ENCODE assay signal across 16 mouse cellular contexts in genomic region chr5:30762815-30763510, GRCm38 (mm10). TPM values are rescaled to one million over a fixed set of nuclear protein-coding genes. Genes with fewer than 3 reads are reported as not detected.
DNase-seq lines count a peak whose midpoint lies in the region; ATAC-seq lines count a peak whose summit lies in the region.
"Had no signal": no experiment of that assay in that cellular context is flagged by ENCODE, and none has a peak within 500 bp of the region (broad histone marks: within the 10 kb centered on the region; RNA-seq: fewer than 3 reads in every experiment).

No protein-coding gene starts in this region.

- no peaks in the 10 kb centered on the region for H3K36me3 ChIP-seq in forebrain, embryonic 11.5 days (ENCODE audit: control insufficient read depth, insufficient read depth, low read length)
- H3K36me3 ChIP-seq in neural tube, embryonic 15.5 days: peaks cover 2% of the 10 kb centered on the region; the same call in 1 of the 2 replicates
- H3K36me3 ChIP-seq: limb, embryonic 12.5 days had no signal

- H3K27me3 ChIP-seq in forebrain, embryonic 11.5 days (ENCODE audit: control insufficient read depth, insufficient read depth, low read length): no peaks in the 10 kb centered on the region
- H3K27me3 ChIP-seq in neural tube, embryonic 15.5 days (replicated peaks): no peaks in the 10 kb centered on the region
- H3K27me3 ChIP-seq: limb, embryonic 12.5 days had no signal

- WGBS in forebrain, embryonic 11.5 days: 51% methylated on average over 14 of the region's 14 CpGs
- 28% methylated on average over 14 of the region's 14 CpGs for WGBS in neural tube, embryonic 15.5 days

- H3K27ac ChIP-seq in forebrain, embryonic 11.5 days (ENCODE audit: low read depth, low read length): peak overlapping the region; percentile 73
- H3K27ac ChIP-seq in neural tube, embryonic 15.5 days (replicated peaks): peak overlapping the region; percentile 82
- H3K27ac ChIP-seq: limb, embryonic 12.5 days; macrophage had no signal

- intact Hi-C loops in left cerebral cortex, postnatal 14 days (cut with DNase I): no loop called here

- H3K4me2 ChIP-seq in forebrain, embryonic 11.5 days (ENCODE audit: low read depth, low read length, severe bottlenecking): 0 out of 2 replicates have a peak overlapping the region, but pooled peaks have one; percentile 3
- peak overlapping the region; percentile 29 for H3K4me2 ChIP-seq in neural tube, embryonic 15.5 days
- H3K4me2 ChIP-seq: limb, embryonic 12.5 days had no signal

- no peak overlapping the region for H3K4me3 ChIP-seq in forebrain, embryonic 11.5 days (ENCODE audit: low read depth, low read length)
- no peak overlapping the region for H3K4me3 ChIP-seq in neural tube, embryonic 15.5 days (replicated peaks)
- H3K4me3 ChIP-seq: erythroblast, embryonic 14.5 days; limb, embryonic 12.5 days had no signal

- peaks cover 12% of the 10 kb centered on the region for H3K4me1 ChIP-seq in forebrain, embryonic 11.5 days (replicated peaks; ENCODE audit: control insufficient read depth, insufficient read depth, low read length)
- peaks cover 45% of the 10 kb centered on the region for H3K4me1 ChIP-seq in neural tube, embryonic 15.5 days

- no peaks in the 10 kb centered on the region for H3K9me3 ChIP-seq in forebrain, embryonic 11.5 days (ENCODE audit: control insufficient read depth, low read length)
- no peaks in the 10 kb centered on the region for H3K9me3 ChIP-seq in neural tube, embryonic 15.5 days (replicated peaks)
- H3K9me3 ChIP-seq: limb, embryonic 12.5 days had no signal

- peak; percentile 57 to 70 for DNase-seq in left cerebral cortex, postnatal 14 days (ENCODE audit: low spot score in 2 of 2)
- DNase-seq in left cerebral cortex, adult 11 months (ENCODE audit: low spot score): no peak
- DNase-seq in forebrain, embryonic 11.5 days (ENCODE audit: low spot score): no peak
- DNase-seq in layer of hippocampus, adult 9-11 months: peak; percentile 67
- no peak for DNase-seq in thymus, adult 18-20 months
- no peak for DNase-seq in kidney, adult 18-20 months
- DNase-seq: cerebellum, adult 11-12 months; kidney, adult 2 months; thymus, postnatal 14 days had no signal

- no peak overlapping the region for H3K9ac ChIP-seq in forebrain, embryonic 11.5 days (ENCODE audit: low read length)
- no peak overlapping the region for H3K9ac ChIP-seq in neural tube, embryonic 15.5 days (replicated peaks)
- H3K9ac ChIP-seq: limb, embryonic 12.5 days had no signal

- no peak; the same call in 1 of the 2 replicates for ATAC-seq in forebrain, embryonic 11.5 days (replicated peaks; ENCODE audit: low FRiP score)
- ATAC-seq in neural tube, embryonic 15.5 days (ENCODE audit: low FRiP score): peak; percentile 88
- ATAC-seq in inflammation-experienced regulatory T-cells, adult 6 months: no peak
- ATAC-seq: activated CD4-positive, CD25-positive, alpha-beta regulatory T cell, adult 4 months; CD4-positive, CD25-positive, alpha-beta regulatory T cell, adult 4 months had no signal

RNA-seq across cellular contexts. Expression of gene Mapre3, which starts 51.5 kb away (rescaled TPM):
- 100 to 1,000 TPM; 214 to 218 TPM for total RNA-seq in left cerebral cortex, postnatal 14 days (2021)
- polyA plus RNA-seq in forebrain, embryonic 11.5 days (2014; fragmentation: Nextera tagmentation; extraction: Ambion mirVana): 37.5 and 39.7 TPM in 2 replicates
- polyA plus RNA-seq in neural tube, embryonic 15.5 days (2015; fragmentation: Nextera tagmentation; extraction: Ambion mirVana): 135 and 164 TPM in 2 replicates
- 1 to 10 TPM; 2.4 to 5.3 (median 4.0) TPM for polyA plus RNA-seq in inflammation-experienced regulatory T-cells, adult 6 months (2017; shearing (Covaris generic))

RNA-seq across cellular contexts. Expression of gene Dpysl5, which starts 51.6 kb away (rescaled TPM):
- total RNA-seq in left cerebral cortex, postnatal 14 days (2021): 100 to 1,000 TPM; 102 to 111 TPM
- 91.8 and 97.0 TPM in 2 replicates for polyA plus RNA-seq in forebrain, embryonic 11.5 days (2014; fragmentation: Nextera tagmentation; extraction: Ambion mirVana)
- 152 and 175 TPM in 2 replicates for polyA plus RNA-seq in neural tube, embryonic 15.5 days (2015; fragmentation: Nextera tagmentation; extraction: Ambion mirVana)
- 1 to 10 TPM in 1 of 3 experiments, under 1 TPM in 1, not detected in 1; 0.13 to 1.5 TPM for polyA plus RNA-seq in inflammation-experienced regulatory T-cells, adult 6 months (2017; shearing (Covaris generic))
- polyA plus RNA-seq: activated CD4-positive, CD25-positive, alpha-beta regulatory T cell, adult 4 months; CD4-positive, CD25-positive, alpha-beta regulatory T cell, adult 4 months; erythroblast, embryonic 14.5 days; macrophage had no signal

Comparison
In these comparisons a context has a peak if more than half of its experiments do, and no peak if none do; other contexts are left out.
1. DNase-seq: peak in left cerebral cortex, postnatal 14 days (2 of 2) and layer of hippocampus, adult 9-11 months (single experiment); none in left cerebral cortex, adult 11 months (single experiment), forebrain, embryonic 11.5 days (single experiment), thymus, adult 18-20 months (0 of 2) and kidney, adult 18-20 months (single experiment).
2. RNA of gene Dpysl5, which starts 51.6 kb away (polyA plus RNA-seq): 152 to 175 TPM in neural tube, embryonic 15.5 days and 91.8 to 97.0 TPM in forebrain, embryonic 11.5 days; 0.13 to 1.5 TPM in inflammation-experienced regulatory T-cells, adult 6 months; every median in the first group is over 10 times any median in the second.